Mouse (Mus musculus) thymus, adult 2 months (tissue): ENCODE results near the gene Rps5.

Experiments used
- CTCF ChIP-seq: fragments of 200-500 bp; IDR thresholded peaks from 2 replicates; pipeline ENCODE4 v1.5.1; 2012; ENCODE audit warnings: mild to moderate bottlenecking, control low read depth, low read length, moderate library complexity, borderline replicate concordance; ENCODE audit not compliant: control insufficient read depth, poor library complexity, insufficient read depth; ENCODE audit errors: extremely low read depth
- POLR2A ChIP-seq: fragments of 200-500 bp; IDR thresholded peaks from 2 replicates; pipeline ENCODE4 v1.6.1; 2012; ENCODE audit warnings: mild to moderate bottlenecking, low read length, control low read depth, moderate library complexity; ENCODE audit not compliant: control insufficient read depth, poor library complexity, insufficient read depth; ENCODE audit errors: extremely low read depth

- TF ChIP-seq POLR2A (no peak), CTCF (no peak)
Observed at GRCm38 (mm10) chr7:12949872-12950229, 27.8 kb downstream of the Rps5 start.
